Mouse (Mus musculus): ENCODE measurements at regions not wholly inside any gene's neighbourhood (a gene's known extent, or its start where the extent isn't known, plus 50 kb on each side); places are given as distances from the start of the nearest gene placed in this dataset.
A peak's percentile ranks its signal among the peaks of the same experiment; 100 is the strongest.

DNA sequence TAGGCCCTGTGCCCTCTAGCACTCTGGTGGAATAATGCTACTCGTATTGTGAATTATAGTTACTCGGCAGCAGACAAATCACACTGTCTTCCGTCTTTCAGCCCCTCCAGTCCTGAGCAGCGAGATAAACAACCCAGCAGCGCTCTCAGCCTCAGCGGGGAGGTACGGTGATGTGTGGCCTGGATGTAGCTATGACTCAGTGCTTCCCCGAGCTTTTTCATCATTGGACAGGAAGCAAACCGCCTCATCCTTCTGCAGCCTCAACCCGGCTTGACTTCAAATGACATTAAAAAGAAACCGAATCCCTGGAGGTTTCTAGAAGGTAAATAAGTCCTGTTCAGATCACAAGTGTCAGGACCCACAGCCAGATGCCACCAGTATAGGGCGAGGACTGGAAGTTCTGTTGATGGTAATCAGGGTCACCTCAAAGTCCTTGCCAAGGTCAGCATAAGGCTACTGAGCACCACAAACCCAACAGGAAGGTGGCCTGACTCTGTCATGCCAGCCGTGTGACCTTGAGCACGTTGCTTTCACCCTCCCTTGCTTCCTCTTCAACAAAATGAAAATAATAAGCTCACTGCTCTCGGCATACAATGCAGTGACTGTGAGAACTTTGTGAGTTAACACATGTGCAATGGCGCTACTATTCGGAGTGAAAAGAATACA, 199.0 kb upstream of the Hes1 start:
- DNase-seq (ENCODE audit: low spot score in 2 of 2): peak; percentile 9 to 20

GRCm38 (mm10) chr16:29871395-29871794, 192.8 kb upstream of the Hes1 start:
- no peak for DNase-seq (ENCODE audit: low spot score in 2 of 2)

- DNase-seq (ENCODE audit: low spot score in 2 of 2): no peak
Measured at GRCm38 (mm10) chr16:29876196-29876595, 188.0 kb upstream of the Hes1 start.

DNA sequence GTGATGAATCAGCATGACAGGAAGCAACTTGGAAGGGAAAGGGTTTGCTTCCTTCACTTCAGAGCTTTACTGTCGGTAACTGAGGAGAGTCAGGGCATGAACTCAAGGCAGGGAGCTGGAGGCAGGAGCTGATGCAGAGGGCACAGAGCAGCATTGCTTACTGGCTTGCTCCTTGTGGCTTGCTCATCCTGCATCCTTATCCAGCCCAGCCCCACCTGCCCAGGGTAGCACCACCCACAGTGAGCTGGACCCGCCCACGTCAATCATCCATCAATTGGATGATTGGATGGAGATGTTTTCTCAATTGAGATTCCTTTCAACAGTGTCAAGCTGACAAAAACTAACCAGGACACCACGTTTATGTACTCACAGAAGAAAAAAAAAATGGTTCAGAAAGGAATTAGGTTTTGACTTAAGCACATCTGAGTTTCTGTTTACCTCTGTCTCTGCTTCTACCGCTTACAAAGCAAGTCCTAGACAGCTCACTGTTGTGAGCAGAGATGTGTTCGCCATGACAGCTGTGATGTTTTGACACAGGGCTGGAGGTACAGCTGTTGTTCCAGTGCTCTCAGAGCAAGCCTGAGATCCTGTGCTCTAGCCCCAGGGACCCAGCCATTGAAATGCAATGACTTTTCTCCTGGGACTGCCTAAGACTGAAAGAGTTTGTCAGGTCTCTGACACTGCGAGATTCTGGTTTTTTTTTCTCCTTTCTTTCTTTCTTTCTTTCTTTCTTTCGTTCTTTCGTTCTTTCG, 186.6 kb upstream of the Hes1 start:
- no peak for DNase-seq (ENCODE audit: low spot score in 2 of 2)

DNA sequence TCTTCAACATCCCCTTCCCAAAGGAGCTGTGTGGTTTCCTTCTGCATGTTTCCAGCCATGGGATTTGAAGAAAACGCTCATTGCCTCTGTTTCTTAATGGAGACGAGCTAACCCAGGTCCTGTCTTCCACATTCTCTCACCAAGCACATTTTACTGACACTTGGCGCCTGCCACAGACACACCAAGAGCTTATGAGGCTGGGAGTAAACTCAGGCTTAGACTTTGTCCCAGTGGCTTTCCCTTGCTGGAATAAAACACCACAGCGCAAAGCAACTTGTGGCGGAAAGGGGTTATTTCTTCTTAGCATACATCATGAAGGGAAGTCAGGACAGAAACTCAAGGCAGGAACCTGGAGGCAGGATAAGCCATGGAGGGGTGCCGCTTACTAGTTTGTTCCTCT, 184.5 kb upstream of the Hes1 start:
- no peak for DNase-seq (ENCODE audit: low spot score in 2 of 2)

GRCm38 (mm10) chr16:29881497-29881896, 182.7 kb upstream of the Hes1 start:
- DNase-seq (ENCODE audit: low spot score in 2 of 2): no peak

DNA sequence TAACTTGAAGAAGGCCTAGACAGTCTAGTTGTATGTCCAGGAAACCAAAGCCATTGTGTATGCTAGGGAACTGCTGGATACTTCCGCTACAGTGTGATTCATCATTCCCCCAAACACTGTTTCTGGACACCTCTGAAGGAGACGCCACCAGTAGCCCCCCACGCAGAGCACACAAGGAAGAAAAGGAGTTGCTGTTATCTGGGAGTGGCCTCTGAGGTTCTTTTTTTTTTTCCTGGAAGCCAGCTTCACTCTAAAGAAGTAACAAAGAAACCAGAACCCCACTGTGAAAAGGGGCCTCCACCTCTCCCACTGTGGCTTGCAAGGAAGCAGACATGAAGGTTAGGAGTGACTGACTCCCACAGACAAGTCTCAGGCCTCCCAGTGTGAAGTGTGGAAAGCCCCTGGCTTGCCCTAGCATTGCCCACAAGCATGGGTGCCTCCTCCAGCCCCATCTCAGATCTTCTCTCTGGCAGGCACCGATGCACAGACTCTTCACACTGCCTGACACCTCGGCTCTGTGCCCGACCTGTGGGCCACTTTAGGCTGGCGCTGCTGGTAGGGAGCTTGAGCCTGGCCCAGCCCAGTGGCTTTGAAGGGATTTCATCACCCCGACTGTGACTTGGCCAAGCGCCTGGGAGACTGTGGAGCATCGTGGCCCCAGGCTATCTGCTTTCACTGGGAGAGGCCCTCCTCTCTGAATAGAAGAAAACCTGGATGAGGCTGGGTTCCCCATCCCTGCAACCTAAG, 181.8 kb upstream of the Hes1 start:
- no peak for DNase-seq (ENCODE audit: low spot score in 2 of 2)

DNA sequence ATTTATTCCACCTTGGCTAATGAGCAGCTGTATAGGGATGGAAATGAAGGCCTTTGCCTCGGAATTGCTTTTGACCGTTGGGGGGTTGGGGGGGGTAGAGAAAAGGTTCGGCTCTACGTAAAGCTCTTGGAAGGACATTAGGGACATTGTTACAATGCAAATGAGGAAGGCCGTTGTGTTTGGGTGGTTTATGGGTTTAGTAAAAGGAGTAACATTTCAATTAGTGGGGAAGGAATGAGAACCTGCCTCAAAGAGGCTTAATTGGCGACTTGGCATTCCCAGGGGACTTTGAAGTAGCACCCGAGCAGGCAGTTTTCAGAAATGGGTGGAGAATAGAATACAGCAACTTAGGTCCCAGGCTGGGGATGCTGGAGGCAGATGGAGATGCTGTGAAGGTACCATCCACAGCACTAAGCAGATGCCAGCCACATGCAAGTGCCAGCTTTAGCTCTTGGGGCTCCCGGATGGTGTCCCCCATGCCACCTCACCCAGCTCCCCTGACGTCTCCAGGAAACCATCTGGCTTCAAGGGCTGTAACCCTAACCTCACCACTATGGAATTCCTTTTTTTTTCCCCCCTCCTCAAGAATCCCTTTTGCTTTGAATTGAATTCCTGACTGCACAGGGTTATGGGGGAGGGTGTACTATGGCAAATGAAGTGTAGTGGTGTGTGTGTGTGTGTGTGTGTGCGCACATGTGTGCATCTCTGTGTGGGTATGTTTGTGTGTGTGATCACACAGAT, 180.8 kb upstream of the Hes1 start:
- no peak for DNase-seq (ENCODE audit: low spot score in 2 of 2)

DNA sequence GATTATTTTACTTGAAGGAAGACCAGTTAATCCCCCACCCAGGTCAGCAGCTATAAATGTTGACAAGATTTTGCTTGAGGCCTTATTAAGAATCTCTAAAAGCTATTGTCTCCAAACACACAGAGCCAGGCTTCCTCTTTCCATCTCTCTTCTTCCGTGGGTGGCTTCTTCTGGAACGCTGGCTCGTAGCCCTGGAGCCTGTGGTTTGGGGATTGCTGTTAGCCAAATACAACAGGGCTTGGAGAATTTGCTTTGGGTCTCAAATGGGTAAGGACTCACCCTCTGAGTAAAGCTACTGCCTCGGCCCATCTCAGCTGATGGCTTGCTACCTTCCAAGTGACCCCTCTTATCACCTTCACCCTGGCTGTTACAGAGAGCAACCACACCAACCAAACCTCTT, 179.3 kb upstream of the Hes1 start:
- no peak for DNase-seq (ENCODE audit: low spot score in 2 of 2)

DNA sequence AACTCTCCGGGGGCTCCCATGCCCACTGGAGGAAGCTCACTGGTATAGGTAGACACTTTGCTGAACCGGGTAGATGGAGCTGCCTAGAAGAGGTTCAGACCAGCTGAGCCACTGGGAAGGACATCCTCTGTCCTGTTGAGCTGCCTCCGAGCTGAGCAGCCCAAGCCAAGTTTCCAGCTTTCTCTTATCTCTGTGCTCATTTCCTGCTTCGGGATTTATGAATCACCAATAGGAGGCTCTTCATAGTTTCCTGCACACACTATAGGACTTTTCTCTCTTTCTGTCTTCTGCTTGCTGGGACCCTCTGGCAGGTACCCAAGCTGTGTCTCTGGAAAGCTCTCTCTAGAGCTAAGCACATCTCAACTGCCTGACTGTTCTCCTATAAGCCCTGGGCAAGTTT, 177.4 kb upstream of the Hes1 start:
- DNase-seq (ENCODE audit: low spot score in 2 of 2): no peak

- DNase-seq (ENCODE audit: low spot score in 2 of 2): no peak
Measured at GRCm38 (mm10) chr16:29889346-29889745, 174.8 kb upstream of the Hes1 start.

DNA sequence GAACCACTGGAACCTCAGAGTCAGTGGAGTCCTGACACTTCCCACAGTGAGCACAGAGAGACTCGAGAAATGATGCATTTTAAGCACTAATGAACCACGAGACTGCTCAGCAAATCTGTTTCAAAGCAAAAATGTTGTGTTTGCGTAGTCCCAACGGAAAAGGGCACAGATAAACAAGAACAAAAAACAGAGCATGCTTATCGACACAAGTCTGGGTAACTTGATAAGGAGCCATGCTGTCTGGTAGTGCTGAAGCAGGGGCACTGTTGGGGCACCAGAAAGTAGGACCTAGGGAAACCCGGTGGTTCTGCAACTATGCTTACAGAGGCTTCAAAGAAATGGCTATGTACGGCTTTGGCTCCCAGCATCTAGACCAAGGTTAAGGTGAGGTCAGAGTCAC, 172.7 kb upstream of the Hes1 start:
- DNase-seq (ENCODE audit: low spot score in 2 of 2): no peak

GRCm38 (mm10) chr16:29893871-29894828, 170.0 kb upstream of the Hes1 start:
- no peak for DNase-seq (ENCODE audit: low spot score in 2 of 2)

DNA sequence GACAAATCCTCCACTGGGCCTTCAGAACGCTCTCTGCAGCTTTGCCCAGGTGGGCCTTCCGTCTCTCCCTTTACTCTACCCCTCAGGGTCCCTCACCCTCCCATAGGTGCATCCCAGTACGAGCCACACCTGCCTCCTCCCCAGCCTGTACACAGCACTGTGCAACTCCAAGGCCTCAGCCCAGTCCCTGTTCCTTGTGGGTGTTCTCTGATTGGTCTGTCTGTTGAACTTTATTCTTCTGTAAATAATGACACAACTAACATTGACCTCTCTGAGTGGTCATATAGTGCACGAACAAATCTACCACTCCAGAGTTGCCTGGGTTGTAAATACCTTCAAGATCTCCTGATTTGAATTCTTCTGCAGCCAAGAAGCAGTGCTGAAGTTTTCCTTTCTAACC, 167.8 kb upstream of the Hes1 start:
- no peak for DNase-seq (ENCODE audit: low spot score in 2 of 2)

DNA sequence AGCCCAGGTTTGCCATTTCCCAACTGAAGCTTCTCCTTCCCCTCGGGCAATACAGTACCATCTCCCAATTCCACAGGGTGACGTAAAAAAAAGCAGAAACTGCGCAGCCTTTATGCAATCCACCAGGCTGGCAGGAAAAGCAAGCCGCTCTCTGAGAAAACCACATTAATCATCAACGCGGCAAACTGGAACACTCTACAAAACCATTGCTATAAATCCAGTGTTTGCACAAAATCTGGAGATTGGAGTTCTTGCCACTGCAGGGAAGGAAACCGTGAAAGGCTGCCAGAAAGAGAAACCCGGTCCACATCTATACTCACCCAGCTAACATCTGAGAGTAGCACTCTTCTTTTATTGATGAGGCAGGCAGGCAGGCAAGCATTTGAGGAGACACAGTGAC, 160.7 kb upstream of the Hes1 start:
- DNase-seq (ENCODE audit: low spot score in 2 of 2): no peak

- DNase-seq (ENCODE audit: low spot score in 2 of 2): no peak
Measured at GRCm38 (mm10) chr16:29904183-29904775, 159.9 kb upstream of the Hes1 start.

DNA sequence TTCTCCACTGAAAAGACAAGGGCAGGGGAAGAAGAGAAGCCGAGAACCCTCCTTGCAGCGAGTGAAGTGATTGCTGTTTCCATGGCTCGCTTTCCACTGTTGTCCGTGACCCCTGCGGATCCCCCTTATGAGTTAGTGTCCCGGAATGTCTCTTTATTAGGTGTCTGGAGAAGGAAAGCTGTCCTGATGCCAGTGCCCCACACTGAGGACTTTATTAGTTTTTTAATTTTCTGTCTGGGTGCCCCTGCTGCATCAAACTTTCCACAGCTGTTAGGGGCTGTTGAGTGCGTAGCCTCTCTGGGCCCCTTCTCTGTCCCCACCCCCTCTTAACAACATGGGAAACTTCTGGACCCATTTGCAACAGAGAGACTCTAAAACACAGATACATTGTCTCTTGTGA, 156.9 kb upstream of the Hes1 start:
- DNase-seq (ENCODE audit: low spot score in 2 of 2): no peak

DNA sequence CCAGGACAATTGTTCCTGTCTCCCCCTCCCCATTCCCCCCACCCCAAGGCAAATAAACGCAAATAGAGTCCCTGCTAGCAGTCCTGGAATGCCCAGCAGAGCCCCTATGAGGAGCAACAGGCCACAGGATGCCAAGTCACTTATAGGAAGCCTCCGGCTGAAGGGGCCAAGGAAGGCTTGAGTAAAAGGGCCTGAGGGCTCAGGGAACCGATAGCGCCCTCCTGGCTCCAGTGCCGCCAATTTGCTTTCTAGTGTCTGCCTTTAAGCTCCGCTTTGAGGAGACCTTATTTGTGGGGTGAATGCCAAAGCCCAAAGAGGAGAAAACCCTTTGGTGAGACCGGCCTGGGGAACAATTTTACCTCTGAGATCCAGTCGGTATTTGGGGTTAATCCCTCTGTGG, 156.2 kb upstream of the Hes1 start:
- no peak for DNase-seq (ENCODE audit: low spot score in 2 of 2)

DNA sequence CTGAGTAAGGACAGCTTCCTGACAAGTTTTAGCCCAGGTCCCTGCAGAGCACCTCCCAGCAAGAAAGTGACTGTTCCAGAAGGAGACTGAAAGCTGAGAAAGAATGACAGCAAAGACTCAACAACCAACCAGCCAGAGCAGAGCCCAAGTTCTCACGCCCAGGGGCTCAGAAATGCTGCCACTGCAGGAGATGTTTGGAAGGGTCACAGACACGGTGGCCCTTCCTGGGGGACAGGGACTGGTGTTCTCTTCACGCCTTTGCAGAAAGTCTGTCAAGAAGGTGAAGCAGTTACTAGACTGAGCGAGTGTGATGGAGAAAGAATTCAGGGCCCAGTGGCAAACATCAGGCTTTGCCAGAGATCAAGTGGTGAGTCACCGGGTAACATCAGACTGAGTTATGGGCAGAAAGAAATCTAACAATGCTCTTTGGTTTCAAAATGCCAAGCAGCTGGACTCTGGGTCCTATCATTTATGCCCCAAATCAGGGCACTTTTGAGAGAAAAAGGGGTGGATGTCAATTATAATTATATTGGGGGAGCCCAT, 154.2 kb upstream of the Hes1 start:
- no peak for DNase-seq (ENCODE audit: low spot score in 2 of 2)

DNA sequence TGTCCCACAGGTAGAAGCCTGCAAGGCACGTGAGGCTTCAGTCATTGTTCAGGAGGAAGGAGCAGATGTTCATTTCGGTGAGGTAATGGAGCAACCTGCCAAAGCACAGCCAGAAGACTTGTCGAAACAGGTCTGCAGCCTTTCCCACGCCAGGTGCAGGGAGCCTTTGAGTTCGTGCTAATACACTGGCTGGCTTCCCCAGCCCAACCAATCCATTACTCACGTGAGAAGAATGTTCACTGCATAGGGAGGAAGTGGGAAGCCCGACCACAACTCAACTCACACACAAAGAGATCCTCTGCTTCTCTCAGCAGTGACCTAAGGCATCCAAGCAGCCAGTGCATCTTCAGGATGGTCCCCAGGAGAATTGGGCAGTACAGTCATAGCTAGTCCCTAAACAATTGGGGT, 153.0 kb upstream of the Hes1 start:
- DNase-seq (ENCODE audit: low spot score in 2 of 2): no peak

Measured in natural killer cell, adult 2 months (primary cell).